Mouse (Mus musculus) C2C12 (cell line): ENCODE data around the gene Cytip.

ENCODE experiments used
- CEBPB ChIP-seq: IDR thresholded peaks from one replicate; pipeline ENCODE4 v1.6.1; 2011; ENCODE audit warnings: low read depth, mild to moderate bottlenecking, control low read depth, moderate library complexity
- CTCF ChIP-seq: IDR thresholded peaks from one replicate; pipeline ENCODE4 v1.5.1; 2011; ENCODE audit not compliant: control insufficient read depth, insufficient read depth, insufficient read length
- FOSL1 ChIP-seq: IDR thresholded peaks from one replicate; pipeline ENCODE4 v1.8.0; 2011; ENCODE audit warnings: mild to moderate bottlenecking, low read length; ENCODE audit not compliant: poor library complexity, insufficient read depth, severe bottlenecking
- USF1 ChIP-seq: IDR thresholded peaks from one replicate; pipeline ENCODE4 v1.6.1; 2011; ENCODE audit warnings: low read depth, mild to moderate bottlenecking, control low read depth, moderate library complexity

GRCm38 (mm10) chr2:58159121-58159520 lies 36.2 kb downstream of the Cytip start:
- TF ChIP-seq CEBPB (no peak), CTCF (no peak), USF1 (no peak), FOSL1 (no peak)
